Mouse (Mus musculus) kidney, postnatal 4 days (tissue): ENCODE measurements around the gene 9330182L06Rik.

ENCODE experiments used
- DNase-seq, 2 experiments: peaks; one replicate each; pipeline ENCODE4 v3.0.0; 2021; ENCODE audit warnings: mixed read lengths in 2 of 2

The 9330182L06Rik gene

DNA sequence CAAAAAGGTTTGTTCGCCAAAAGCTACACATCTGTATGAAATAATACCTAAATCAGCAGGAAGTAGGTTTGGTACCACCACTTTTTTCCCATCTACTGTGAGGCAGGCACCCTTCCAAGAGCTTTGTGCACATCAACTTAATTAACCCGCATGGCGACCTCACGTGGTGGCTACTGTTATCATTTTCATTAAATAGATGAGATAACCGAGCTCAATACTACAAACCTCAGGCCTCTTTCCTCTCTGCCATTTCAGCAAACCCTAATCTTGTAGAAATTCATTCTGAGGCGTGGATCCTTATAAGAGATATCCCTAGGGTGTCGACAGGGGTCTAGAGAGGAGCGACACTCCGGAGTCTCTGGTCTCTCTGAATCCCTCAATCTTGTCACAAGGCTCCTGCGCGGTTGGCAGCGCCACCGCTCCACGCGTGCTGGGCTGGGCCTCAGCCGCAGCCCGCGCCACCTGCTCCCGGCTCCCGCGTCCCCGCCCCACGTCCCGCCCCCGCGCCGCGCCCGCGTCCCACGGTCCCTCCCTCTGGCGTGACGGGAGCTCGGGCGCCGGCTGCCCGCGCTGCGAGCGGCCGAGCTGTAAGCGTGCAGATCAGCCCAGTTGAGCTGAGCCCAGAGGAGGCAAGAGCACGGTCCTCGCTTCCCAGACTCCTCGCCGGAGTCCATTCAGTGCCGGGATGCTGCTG lies at the start of gene 9330182L06Rik:
Gene 9330182L06Rik (plus strand): TSS at position 533 of the 694 bp plus-strand sequence.
- peak; percentile 57 to 68 for DNase-seq

- DNase-seq: no peak
Measured at GRCm38 (mm10) chr5:9227456-9228008, 38.4 kb upstream of the 9330182L06Rik start.

DNA sequence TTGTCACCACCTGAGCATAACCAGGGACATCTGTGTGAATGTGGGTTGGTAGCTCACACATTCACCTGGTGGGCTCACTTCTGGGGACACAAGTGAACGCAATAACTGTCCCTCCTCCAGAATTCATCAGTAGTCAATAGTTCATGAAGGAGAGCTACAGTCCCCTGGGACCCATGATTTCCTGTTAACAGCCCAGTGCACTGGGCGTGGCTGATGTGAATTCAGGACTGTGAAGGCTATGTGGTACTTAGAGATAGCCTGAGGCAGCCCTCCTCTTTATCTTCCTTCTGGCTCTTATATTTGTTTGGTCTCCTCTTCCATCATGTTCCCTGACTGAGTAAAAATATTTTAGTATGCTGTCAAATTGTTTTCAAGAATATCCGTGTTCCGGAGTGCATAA lies 1.6 kb upstream of the 9330182L06Rik start:
- no peak for DNase-seq

DNA sequence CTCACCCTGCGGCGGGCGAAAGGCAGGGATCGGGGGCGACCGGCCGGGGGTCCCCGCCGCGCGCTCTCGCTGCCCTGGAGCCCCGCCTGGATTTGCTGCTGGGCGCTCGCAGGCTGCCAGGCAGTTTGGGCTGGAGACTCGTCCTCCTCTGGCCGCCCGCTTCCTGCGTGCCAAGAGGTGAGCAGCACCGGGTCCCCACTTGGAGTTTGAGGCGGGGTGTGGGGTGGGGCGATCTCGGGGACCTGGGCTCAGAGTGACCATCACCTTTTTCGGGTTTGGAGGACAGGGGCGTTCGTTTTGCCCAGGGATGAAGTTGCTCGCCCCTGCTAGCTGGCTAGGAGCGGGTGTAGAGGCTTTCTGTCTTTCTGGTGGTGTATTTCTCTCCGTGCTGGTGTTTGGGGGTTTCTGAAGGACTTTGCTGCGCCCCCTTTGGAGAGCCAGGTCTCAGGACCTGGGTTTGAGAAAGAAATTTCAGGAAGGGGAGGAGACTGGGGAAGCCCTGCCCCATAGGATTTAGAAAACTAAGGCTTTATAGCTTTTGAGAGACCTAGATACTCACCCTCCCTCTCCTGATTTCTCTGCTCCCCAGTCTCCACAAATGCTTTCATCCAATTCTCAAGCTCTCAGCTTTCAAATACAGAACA lies 484 bp downstream of the 9330182L06Rik start:
- DNase-seq: no peak

GRCm38 (mm10) chr5:9269666-9270065 lies 3.7 kb downstream of the 9330182L06Rik start:
- DNase-seq: no peak

GRCm38 (mm10) chr5:9272976-9273375 lies 7.1 kb downstream of the 9330182L06Rik start:
- DNase-seq: no peak

GRCm38 (mm10) chr5:9295777-9296549 lies 30.0 kb downstream of the 9330182L06Rik start:
- no peak for DNase-seq

DNA sequence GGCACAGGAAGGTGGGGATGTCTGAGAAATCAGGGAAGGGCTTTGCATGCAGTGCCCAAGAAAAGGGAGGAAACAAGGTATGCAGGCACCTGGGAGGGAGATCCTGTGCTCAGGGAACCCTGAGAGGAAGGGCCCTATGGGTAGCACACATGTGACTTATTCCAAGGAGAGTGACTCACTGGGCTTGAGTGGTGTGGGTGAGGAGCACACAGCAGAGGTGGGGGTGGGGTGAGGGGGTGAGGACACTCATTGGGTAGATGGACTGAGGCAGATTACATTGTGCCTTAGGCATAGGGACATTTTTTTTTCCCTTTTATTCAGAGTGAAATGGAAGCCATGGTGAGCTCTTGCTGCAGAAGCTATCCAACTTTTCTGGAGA lies 30.6 kb downstream of the 9330182L06Rik start:
- DNase-seq: no peak

DNA sequence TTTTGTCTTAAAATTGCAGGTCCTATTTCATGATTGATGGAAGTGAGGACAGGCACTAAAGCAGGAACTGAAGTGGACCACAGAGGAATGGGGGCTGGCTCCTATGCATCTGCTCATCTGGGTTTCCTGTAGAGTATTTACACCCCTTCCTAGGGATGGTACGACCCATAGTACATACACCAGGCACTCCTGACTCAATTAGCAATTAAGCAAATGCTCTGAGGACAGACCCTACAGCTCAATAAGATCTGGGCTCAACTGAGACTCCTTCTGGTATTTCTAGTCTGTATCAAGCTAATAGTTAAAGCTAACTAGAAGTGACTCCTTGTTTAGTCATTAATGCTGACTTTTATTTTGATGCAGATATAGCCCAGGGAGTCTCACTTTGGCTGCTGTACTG lies 60.9 kb downstream of the 9330182L06Rik start:
- DNase-seq: no peak

DNA sequence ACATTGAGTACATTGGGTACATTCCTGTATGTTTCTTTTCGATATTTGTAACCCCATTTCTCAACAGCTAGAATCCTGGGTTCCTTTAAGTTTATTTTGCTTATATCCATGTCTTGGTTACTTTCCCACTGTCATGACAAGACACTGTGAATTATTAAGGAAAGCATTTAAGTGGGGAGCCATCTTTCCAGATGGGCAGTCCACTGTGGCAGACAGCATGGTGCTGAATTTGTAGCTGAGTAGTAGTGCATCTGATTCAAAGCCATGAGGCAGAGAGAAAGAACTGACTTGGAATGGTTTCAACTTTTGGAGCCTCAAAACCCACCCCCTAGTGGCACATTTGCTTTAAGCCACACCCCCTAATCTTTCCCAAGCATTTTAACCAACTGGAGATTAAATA lies 61.6 kb downstream of the 9330182L06Rik start:
- DNase-seq: no peak

- no peak for DNase-seq
Measured at GRCm38 (mm10) chr5:9338756-9339510, 73.0 kb downstream of the 9330182L06Rik start.

DNA sequence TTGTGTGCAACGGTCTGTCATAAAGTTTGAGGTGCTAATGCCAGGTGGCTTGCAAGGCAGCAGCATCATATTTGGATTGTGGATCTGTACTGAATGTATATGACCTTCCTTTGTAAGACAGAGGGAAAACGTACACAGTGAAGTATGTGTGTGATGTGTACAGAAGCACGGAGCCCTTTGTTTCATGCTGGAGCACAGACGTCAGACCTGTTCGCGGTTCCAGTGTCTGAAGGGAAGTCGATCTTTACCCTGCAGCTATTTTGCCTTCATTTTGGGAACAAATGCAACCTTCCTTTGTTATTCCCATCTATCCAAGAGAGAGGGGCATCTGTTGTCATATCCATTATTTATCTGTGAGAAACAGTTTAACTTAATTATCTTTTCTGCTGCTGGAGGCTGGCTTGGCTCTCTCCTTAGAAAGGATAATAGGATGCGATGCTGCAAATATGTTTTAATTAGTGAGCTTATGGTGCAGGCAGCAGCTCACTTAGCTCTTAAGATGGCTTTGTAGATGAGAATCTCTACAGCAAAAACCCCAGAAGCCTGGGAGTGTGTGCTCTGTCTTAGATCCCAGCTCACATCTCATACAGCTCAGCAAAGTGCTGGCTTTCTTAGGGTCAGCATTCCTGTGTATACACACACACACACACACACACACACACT lies 73.7 kb downstream of the 9330182L06Rik start:
- no peak for DNase-seq

- no peak for DNase-seq
Measured at GRCm38 (mm10) chr5:9344581-9344980, 78.7 kb downstream of the 9330182L06Rik start.

- DNase-seq: no peak
Measured at GRCm38 (mm10) chr5:9345038-9345617, 79.2 kb downstream of the 9330182L06Rik start.

GRCm38 (mm10) chr5:9345625-9346024 lies 79.7 kb downstream of the 9330182L06Rik start:
- no peak for DNase-seq

DNA sequence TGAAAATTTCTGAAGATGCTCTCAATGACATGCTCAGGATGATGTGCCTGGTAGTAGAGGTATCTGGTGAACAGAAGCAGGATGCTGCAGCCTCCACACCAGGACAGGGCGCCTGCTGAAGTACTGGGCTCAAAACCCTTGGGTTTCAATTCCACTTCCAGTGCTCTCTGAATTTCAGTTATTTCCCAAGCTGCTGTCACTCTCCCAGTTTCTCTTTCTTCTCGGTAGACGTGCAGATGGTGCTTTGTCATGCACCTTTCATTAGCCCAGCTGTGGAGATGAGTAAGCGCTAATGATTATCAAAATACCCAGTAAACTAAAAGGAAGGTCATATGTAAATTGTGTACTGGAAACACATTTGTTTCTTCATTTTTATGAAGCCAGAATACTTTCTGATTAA lies 80.6 kb downstream of the 9330182L06Rik start:
- DNase-seq: no peak

- no peak for DNase-seq
Measured at GRCm38 (mm10) chr5:9352163-9352562, 86.2 kb downstream of the 9330182L06Rik start.

GRCm38 (mm10) chr5:9352646-9353045 lies 86.7 kb downstream of the 9330182L06Rik start:
- DNase-seq: no peak

- DNase-seq: no peak
Measured at GRCm38 (mm10) chr5:9354257-9354656, 88.3 kb downstream of the 9330182L06Rik start.

DNA sequence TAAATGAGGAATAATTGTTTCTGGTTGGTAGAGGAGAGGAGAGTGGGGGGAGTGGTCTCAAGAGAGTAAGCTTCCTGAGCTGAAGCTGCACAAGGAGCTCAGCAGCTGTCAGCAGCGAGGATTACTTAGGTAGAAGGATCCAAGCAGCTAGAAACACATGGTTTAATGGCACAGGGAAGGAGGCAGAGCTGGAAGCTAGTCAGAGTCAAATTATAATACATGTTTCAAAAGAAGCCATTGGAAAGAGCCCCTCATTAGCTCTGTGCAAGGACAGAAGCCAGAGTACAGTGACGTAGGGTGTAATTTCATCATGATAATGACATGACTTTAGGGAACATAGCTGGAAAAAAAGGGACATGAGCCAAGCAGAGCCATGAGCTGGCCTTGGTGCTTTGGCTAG lies 92.2 kb downstream of the 9330182L06Rik start:
- DNase-seq: no peak

DNA sequence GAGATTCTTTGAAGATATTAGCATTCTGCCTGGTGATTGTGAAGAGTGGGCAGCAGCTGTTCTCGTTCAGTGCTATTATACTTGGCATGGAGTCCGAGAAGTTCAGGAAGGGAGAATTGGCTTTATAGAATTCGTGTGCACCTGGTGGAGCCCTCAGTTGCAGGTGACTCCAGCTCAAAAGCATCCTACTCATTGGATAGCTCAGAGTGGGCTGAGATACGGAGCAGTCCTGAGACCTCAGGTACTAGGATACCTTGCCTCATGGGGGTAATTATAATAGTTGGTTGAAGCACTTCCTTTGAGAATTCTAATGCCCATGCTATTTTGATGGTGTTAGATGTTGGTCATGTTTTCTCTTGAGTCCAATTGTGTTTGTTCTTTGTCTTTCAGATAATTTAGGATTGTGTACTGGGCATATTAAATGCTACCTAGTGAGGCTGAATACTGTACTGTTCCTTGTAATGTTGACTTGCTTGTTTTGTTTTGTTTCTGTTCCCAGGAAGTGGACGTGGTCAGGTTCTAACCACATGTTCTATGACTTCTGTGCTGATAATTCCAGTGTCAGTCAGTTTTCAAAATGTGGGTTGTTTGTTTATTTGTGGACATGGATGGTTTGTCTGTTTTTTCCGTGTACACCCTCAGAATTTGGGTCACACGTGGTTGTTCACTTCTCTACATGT lies 96.2 kb downstream of the 9330182L06Rik start:
- DNase-seq: no peak
